Mouse (Mus musculus): Measurements from ENCODE around the gene Nupr1l. TPM values are rescaled to one million over a fixed set of nuclear protein-coding genes. Genes with fewer than 3 reads are reported as not detected.

Nupr1l gene
- total RNA-seq, 2 experiments from 2014 or later: 1.6 to 2.3 TPM

DNA sequence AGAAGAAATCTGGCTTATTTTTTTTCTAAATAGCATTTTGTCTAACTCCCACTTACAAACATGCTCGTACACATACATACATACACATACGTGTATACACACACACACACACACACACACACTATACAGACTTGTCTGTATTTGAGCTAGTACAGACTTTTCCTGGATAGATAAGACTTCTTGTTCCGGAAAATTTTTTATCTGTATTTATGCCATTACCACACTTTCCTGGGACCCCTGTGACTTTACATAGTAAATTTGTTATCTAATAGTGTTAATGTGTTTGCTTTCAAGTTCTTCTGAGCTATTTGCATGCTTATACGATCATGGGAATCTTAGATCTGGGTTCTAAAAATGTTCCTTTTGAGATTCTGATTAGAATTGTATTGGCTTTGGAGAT lies 43.8 kb downstream of the Nupr1l start:
- no peak for DNase-seq (ENCODE audit: extremely low spot score in 1 of 2, low spot score in 2 of 2)
- intact Hi-C loops (cut with DNase I): no loop called here

GRCm38 (mm10) chr5:129954473-129955254 lies 46.3 kb downstream of the Nupr1l start:
- intact Hi-C loops (cut with DNase I): no loop called here
- peak in 1 of 2 experiments; percentile 33 for DNase-seq (ENCODE audit: extremely low spot score in 1 of 2, low spot score in 2 of 2)

DNA sequence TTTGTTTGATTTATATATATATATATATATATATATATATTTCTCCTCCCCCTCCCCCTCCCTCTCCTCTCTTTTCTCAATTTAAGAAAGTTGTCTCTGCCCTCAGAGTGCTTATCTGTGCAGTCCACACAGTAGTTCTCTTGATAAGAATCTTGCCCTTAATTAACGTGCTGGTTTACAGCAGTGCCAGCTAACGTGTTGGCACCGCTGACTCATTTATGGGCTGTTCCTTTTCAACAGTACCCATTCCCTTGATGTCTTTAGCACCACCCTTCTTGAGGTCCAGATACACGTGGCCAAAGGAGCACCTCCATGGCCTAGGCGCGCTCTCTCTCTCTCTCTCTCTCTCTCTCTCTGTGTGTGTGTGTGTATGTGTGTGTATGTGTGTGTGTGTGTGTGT lies 47.5 kb downstream of the Nupr1l start:
- intact Hi-C loops (cut with DNase I): no loop called here
- DNase-seq (ENCODE audit: extremely low spot score in 1 of 2, low spot score in 2 of 2): no peak

DNA sequence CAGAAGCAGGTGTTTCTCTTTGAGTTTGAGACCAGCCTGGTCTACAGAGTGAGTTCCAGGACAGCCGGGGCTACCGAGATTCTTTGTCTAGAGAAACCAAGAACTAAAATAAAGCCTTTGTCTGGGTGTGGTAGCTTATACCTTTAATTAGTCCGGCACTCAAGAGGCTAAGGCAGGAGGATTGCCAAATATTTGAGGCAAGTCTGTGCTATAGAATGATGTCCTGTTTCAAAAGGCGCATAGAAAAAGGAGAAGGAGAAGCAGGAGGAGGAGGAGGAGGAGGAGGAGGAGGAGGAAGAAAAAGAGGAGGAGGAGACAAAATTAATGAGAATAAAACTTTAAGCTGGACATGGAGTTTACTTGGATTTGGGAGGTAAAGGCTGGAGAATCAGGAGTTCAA lies 54.9 kb downstream of the Nupr1l start:
- intact Hi-C loops (cut with DNase I): no loop called here
- DNase-seq (ENCODE audit: extremely low spot score in 1 of 2, low spot score in 2 of 2): no peak

Other genes starting within 250 kb of the Nupr1l start
- gene Zfp11, start 238.4 kb upstream of the Nupr1l start, total RNA-seq (2021): 1 to 10 TPM; 8.0 to 8.1 TPM
- not detected for gene Sept14, start 200.0 kb upstream of the Nupr1l start, total RNA-seq (2021)
- gene Mrps17, start 193.0 kb upstream of the Nupr1l start, total RNA-seq (2021): 10 to 100 TPM; 75.9 to 90.0 TPM
- gene Nipsnap2, start 183.5 kb upstream of the Nupr1l start, total RNA-seq (2021): 10 to 100 TPM; 75.6 to 77.0 TPM
- 10 to 100 TPM; 21.9 to 23.6 TPM for gene Psph, start 121.1 kb upstream of the Nupr1l start, total RNA-seq (2021)
- 10 to 100 TPM; 20.2 to 20.5 TPM for gene Sumf2, start 61.6 kb upstream of the Nupr1l start, total RNA-seq (2021)
- gene Chchd2, start 21.1 kb upstream of the Nupr1l start, total RNA-seq (2021): 100 to 1,000 TPM; 426 to 432 TPM
- gene Zbed5, start 12.8 kb upstream of the Nupr1l start, total RNA-seq (2021): 1 to 10 TPM; 3.8 to 5.8 TPM
- gene Phkg1, start 10.0 kb upstream of the Nupr1l start, total RNA-seq (2021): 1 to 10 TPM; 7.8 to 8.7 TPM
- gene Vkorc1l1, start 33.4 kb downstream of the Nupr1l start, total RNA-seq (2021): 10 to 100 TPM; 49.8 to 58.2 TPM
- 10 to 100 TPM; 15.6 to 17.0 TPM for gene Gusb, start 94.5 kb downstream of the Nupr1l start, total RNA-seq (2021)
- gene Asl, start 120.7 kb downstream of the Nupr1l start, total RNA-seq (2021): 10 to 100 TPM; 23.9 to 24.6 TPM
- gene Crcp, start 120.8 kb downstream of the Nupr1l start, total RNA-seq (2021): 10 to 100 TPM; 39.9 to 40.9 TPM
- gene Tpst1, start 164.8 kb downstream of the Nupr1l start, total RNA-seq (2021): 10 to 100 TPM; 35.5 to 37.1 TPM
- 10 to 100 TPM; 13.6 to 14.4 TPM for gene Kctd7, start 236.3 kb downstream of the Nupr1l start, total RNA-seq (2021)

Measured in left cerebral cortex, postnatal 10 days (tissue).